Mouse (Mus musculus) ES-Bruce4 (cell line): ENCODE data around the gene Zfp14.

Experiments
- CTCF ChIP-seq: IDR thresholded peaks from one replicate; pipeline ENCODE4 v1.8.1; 2011; ENCODE audit warnings: low read depth, low read length
- EP300 ChIP-seq: IDR thresholded peaks from 2 replicates; pipeline ENCODE4 v1.6.1; 2011; ENCODE audit warnings: low read depth, low read length; ENCODE audit not compliant: insufficient read depth

- TF ChIP-seq CTCF (no peak), EP300 (no peak)
These were observed 31.6 kb downstream of the Zfp14 start for GRCm38 (mm10) chr7:30019543-30019942.
